Mouse (Mus musculus) heart, embryonic 10.5 days (tissue): ENCODE results near the gene Actl11. TPM values are rescaled to one million over a fixed set of nuclear protein-coding genes. Genes with fewer than 3 reads are reported as not detected.

Source experiments
- DNase-seq: peaks from one replicate; pipeline ENCODE4 v3.0.0-alpha.2; 2017; ENCODE audit warnings: low spot score
- H3K27ac ChIP-seq: fragments of 300-500 bp; sonication (generic); 2 replicates; pipeline ENCODE4 v1.5.1; 2016; ENCODE audit warnings: mild to moderate bottlenecking
- H3K27me3 ChIP-seq: fragments of 300-500 bp; sonication (generic); 2 replicates; pipeline ENCODE4 v1.6.1; 2016; ENCODE audit warnings: mild to moderate bottlenecking; ENCODE audit not compliant: poor library complexity, insufficient read depth, severe bottlenecking
- H3K36me3 ChIP-seq: fragments of 300-500 bp; sonication (generic); 2 replicates; pipeline ENCODE4 v1.6.1; 2016; ENCODE audit warnings: mild to moderate bottlenecking, moderate library complexity
- H3K4me1 ChIP-seq: fragments of 300-500 bp; sonication (generic); 2 replicates; pipeline ENCODE4 v1.6.1; 2016; ENCODE audit warnings: mild to moderate bottlenecking
- H3K4me3 ChIP-seq: fragments of 300-500 bp; sonication (generic); 2 replicates; pipeline ENCODE4 v1.5.1; 2016; ENCODE audit warnings: mild to moderate bottlenecking, moderate library complexity
- H3K9me3 ChIP-seq: fragments of 300-500 bp; sonication (generic); 2 replicates; pipeline ENCODE4 v1.6.1; 2016; ENCODE audit warnings: mild to moderate bottlenecking, moderate library complexity
- WGBS: fragments of 180-500 bp; shearing (Covaris S2); methylation state at CpG from one replicate; pipeline ENCODE4 v1.1.7; 2016; 5-methylcytosine and 5-hydroxymethylcytosine counted together
- polyA plus RNA-seq: library from polyadenylated mRNA; unstranded; fragments of >200 nt; fragmentation: Nextera tagmentation; extraction: Ambion mirVana; gene quantifications from 2 replicates; pipeline ENCODE4 v1.2.1, GENCODE M21; 2016

Actl11 gene
- polyA plus RNA-seq, 1 experiment from 2014 or later, result not detected

- Histone ChIP-seq H3K9me3 (no peaks in the 10 kb centered on the region), H3K27me3 (peaks cover 6% of the 10 kb centered on the region; the same call in 1 of the 2 replicates), H3K36me3 (no peaks in the 10 kb centered on the region), H3K4me3 (no peak overlapping the region), H3K4me1 (peaks cover 47% of the 10 kb centered on the region), H3K27ac (no peak overlapping the region)
- no peak for DNase-seq
- 25% methylated on average over 9 of the region's 9 CpGs for WGBS
Observed at GRCm38 (mm10) chr9:107926920-107927420, 1.3 kb upstream of the Actl11 start.

GRCm38 (mm10) chr9:107927749-107928148 is 520 bp upstream of the Actl11 start:
- 65% methylated on average over 5 of the region's 5 CpGs for WGBS
- Histone ChIP-seq H3K27ac (peak overlapping the region; percentile 12; the same call in 1 of the 2 replicates), H3K36me3 (no peaks in the 10 kb centered on the region), H3K4me3 (no peak overlapping the region), H3K4me1 (peaks cover 47% of the 10 kb centered on the region), H3K27me3 (peaks cover 6% of the 10 kb centered on the region; the same call in 1 of the 2 replicates), H3K9me3 (no peaks in the 10 kb centered on the region)
- no peak for DNase-seq

- Histone ChIP-seq H3K36me3 (no peaks in the 10 kb centered on the region), H3K27me3 (peaks cover 37% of the 10 kb centered on the region), H3K4me1 (peaks cover 33% of the 10 kb centered on the region), H3K27ac (no peak overlapping the region), H3K9me3 (no peaks in the 10 kb centered on the region), H3K4me3 (no peak overlapping the region)
- WGBS, result 88% methylated on average over 4 of the region's 4 CpGs
- no peak for DNase-seq
Observed at GRCm38 (mm10) chr9:107932221-107932620, 4.0 kb downstream of the Actl11 start.

GRCm38 (mm10) chr9:107934146-107934545 is 5.9 kb downstream of the Actl11 start:
- Histone ChIP-seq H3K9me3 (no peaks in the 10 kb centered on the region), H3K4me3 (no peak overlapping the region), H3K27ac (no peak overlapping the region), H3K27me3 (peaks cover 54% of the 10 kb centered on the region), H3K36me3 (no peaks in the 10 kb centered on the region), H3K4me1 (peaks cover 14% of the 10 kb centered on the region)
- WGBS, result 83% methylated on average over 11 of the region's 11 CpGs
- no peak for DNase-seq

- DNase-seq, result no peak
- Histone ChIP-seq H3K4me3 (peak within 1 kb of the TSS; percentile 68), H3K27ac (peak within 1 kb of the TSS; percentile 74), H3K27me3 (peaks cover 63% of the 10 kb centered on the region), H3K9me3 (no peaks in the 10 kb centered on the region), H3K4me1 (peaks cover 14% of the 10 kb centered on the region), H3K36me3 (no peaks in the 10 kb centered on the region)
- 11% methylated on average over 3 of the region's 3 CpGs for WGBS
Observed at GRCm38 (mm10) chr9:107935374-107935773, 7.1 kb downstream of the Actl11 start, which contains the start of gene Camkv. Camkv (plus strand) TSS chr9:107935674.

- H3K4me3 ChIP-seq, result peak overlapping the region; percentile 68
- H3K4me1 ChIP-seq, result peaks cover 18% of the 10 kb centered on the region
- WGBS, result under 1% methylated on average over 41 of the region's 41 CpGs
- no peak for DNase-seq
- no peaks in the 10 kb centered on the region for H3K36me3 ChIP-seq
- peaks cover 66% of the 10 kb centered on the region for H3K27me3 ChIP-seq
- H3K9me3 ChIP-seq, result no peaks in the 10 kb centered on the region
- H3K27ac ChIP-seq, result peak overlapping the region; percentile 74
Observed at GRCm38 (mm10) chr9:107935790-107936214, 7.5 kb downstream of the Actl11 start.

- Histone ChIP-seq H3K9me3 (no peaks in the 10 kb centered on the region), H3K4me3 (peak overlapping the region; percentile 68), H3K27ac (peak overlapping the region; percentile 74), H3K36me3 (no peaks in the 10 kb centered on the region), H3K4me1 (peaks cover 21% of the 10 kb centered on the region), H3K27me3 (peaks cover 70% of the 10 kb centered on the region)
- no peak for DNase-seq
- 3% methylated on average over 29 of the region's 29 CpGs for WGBS
Observed at GRCm38 (mm10) chr9:107936215-107936822, 8.1 kb downstream of the Actl11 start.

GRCm38 (mm10) chr9:107936831-107937230 is 8.6 kb downstream of the Actl11 start:
- peak overlapping the region; percentile 68 for H3K4me3 ChIP-seq
- no peaks in the 10 kb centered on the region for H3K36me3 ChIP-seq
- H3K4me1 ChIP-seq, result peaks cover 21% of the 10 kb centered on the region
- H3K27ac ChIP-seq, result no peak overlapping the region
- 20% methylated on average over 3 of the region's 3 CpGs for WGBS
- H3K27me3 ChIP-seq, result peaks cover 70% of the 10 kb centered on the region
- no peak for DNase-seq
- H3K9me3 ChIP-seq, result no peaks in the 10 kb centered on the region

- H3K27ac ChIP-seq, result no peak overlapping the region; the same call in 1 of the 2 replicates
- 85% methylated on average over 31 of the region's 31 CpGs for WGBS
- peaks cover 20% of the 10 kb centered on the region for H3K4me1 ChIP-seq
- no peak for DNase-seq
- no peaks in the 10 kb centered on the region for H3K9me3 ChIP-seq
- no peaks in the 10 kb centered on the region for H3K36me3 ChIP-seq
- H3K4me3 ChIP-seq, result no peak overlapping the region
- H3K27me3 ChIP-seq, result peaks cover 13% of the 10 kb centered on the region; the same call in 1 of the 2 replicates
Observed at GRCm38 (mm10) chr9:107947241-107948194, 19.2 kb downstream of the Actl11 start.

- 0 out of 2 replicates have a peak overlapping the region, but pooled peaks have one; percentile 72 for H3K4me3 ChIP-seq
- DNase-seq, result no peak
- H3K27me3 ChIP-seq, result peaks cover 13% of the 10 kb centered on the region; the same call in 1 of the 2 replicates
- WGBS, result 78% methylated on average over 13 of the region's 13 CpGs
- no peaks in the 10 kb centered on the region for H3K9me3 ChIP-seq
- H3K4me1 ChIP-seq, result peaks cover 20% of the 10 kb centered on the region
- H3K36me3 ChIP-seq, result no peaks in the 10 kb centered on the region
- no peak overlapping the region for H3K27ac ChIP-seq
Observed at GRCm38 (mm10) chr9:107949184-107949921, 21.1 kb downstream of the Actl11 start.

GRCm38 (mm10) chr9:107949922-107950235 is 21.6 kb downstream of the Actl11 start, which contains the start of gene Traip:
Traip (plus strand) TSS chr9:107950136.
- H3K36me3 ChIP-seq, result no peaks in the 10 kb centered on the region
- H3K27me3 ChIP-seq, result peaks cover 13% of the 10 kb centered on the region; the same call in 1 of the 2 replicates
- 89% methylated on average over 10 of the region's 10 CpGs for WGBS
- no peaks in the 10 kb centered on the region for H3K9me3 ChIP-seq
- peaks cover 20% of the 10 kb centered on the region for H3K4me1 ChIP-seq
- peak within 1 kb of the TSS; percentile 87 for H3K27ac ChIP-seq
- peak within 1 kb of the TSS; percentile 72 for H3K4me3 ChIP-seq
- DNase-seq, result no peak
